Mouse (Mus musculus): ENCODE measurements around the gene Slf2. TPM values are rescaled to one million over a fixed set of nuclear protein-coding genes. Genes with fewer than 3 reads are reported as not detected.
A peak's percentile ranks its signal among the peaks of the same experiment; 100 is the strongest.

Gene Slf2
- polyA plus RNA-seq, 1 experiment from 2014 or later: 11.9 TPM

DNA sequence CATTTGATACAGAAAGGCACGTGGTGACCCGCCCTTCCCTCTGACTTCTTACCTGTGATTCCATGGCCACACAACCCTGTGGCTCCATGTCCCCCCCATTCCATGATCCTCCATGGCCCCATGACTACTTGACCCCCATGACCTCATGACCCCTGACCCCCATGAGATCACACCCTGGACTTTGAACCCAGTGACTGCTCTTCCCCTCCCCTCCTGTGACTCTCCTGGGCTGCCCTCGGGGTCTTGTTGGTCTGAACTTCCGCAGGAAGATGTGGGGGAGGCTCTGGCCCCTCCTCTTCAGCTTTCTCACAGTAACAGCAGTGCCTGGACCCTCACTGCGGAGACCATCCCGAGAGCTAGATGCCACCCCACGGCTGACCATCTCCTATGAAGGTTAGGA, 61.3 kb downstream of the Slf2 start:
- WGBS (ENCODE audit: insufficient replicate concordance): 26% methylated on average over 7 of the region's 7 CpGs
- ATAC-seq (ENCODE audit: low read depth): no peak
- H3K4me2 ChIP-seq (ENCODE audit: low read depth, low read length): no peak overlapping the region
- no peak overlapping the region for H3K4me3 ChIP-seq (ENCODE audit: low read depth, low read length)
- peaks cover 6% of the 10 kb centered on the region for H3K4me1 ChIP-seq (ENCODE audit: control insufficient read depth, low read depth, low read length)
- H3K9me3 ChIP-seq (replicated peaks; ENCODE audit: control insufficient read depth, low read length): no peaks in the 10 kb centered on the region
- peaks cover 35% of the 10 kb centered on the region for H3K27me3 ChIP-seq (ENCODE audit: control insufficient read depth, insufficient read depth, low read depth, low read length)
- no peak overlapping the region for H3K27ac ChIP-seq (ENCODE audit: low read length)
- no peaks in the 10 kb centered on the region for H3K36me3 ChIP-seq (ENCODE audit: control insufficient read depth, insufficient read depth)
- H3K9ac ChIP-seq (ENCODE audit: low read depth, low read length): no peak overlapping the region

DNA sequence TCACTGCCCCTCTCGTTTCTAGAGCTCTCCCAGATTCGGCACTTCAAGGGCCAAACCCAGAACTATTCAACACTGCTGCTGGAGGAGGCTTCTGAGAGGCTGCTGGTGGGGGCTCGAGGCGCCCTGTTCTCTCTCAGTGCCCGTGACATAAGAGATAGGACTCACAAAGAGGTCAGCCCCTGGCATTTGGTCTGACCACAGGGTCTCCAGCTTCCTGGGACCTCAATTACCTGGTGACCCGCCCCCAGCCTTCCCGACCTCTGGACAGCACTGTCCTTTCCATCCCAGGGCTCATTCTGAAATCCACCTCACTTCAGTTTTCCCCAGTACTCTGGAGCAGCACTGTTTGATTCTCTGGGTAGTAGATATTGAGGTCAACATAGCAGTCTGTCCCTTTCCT, 61.8 kb downstream of the Slf2 start:
- 46% methylated on average over 7 of the region's 7 CpGs for WGBS (ENCODE audit: insufficient replicate concordance)
- no peak for ATAC-seq (ENCODE audit: low read depth)
- Histone ChIP-seq H3K9me3 (replicated peaks; ENCODE audit: control insufficient read depth, low read length) (no peaks in the 10 kb centered on the region), H3K27ac (ENCODE audit: low read length) (no peak overlapping the region), H3K4me3 (ENCODE audit: low read depth, low read length) (no peak overlapping the region), H3K27me3 (ENCODE audit: control insufficient read depth, insufficient read depth, low read depth, low read length) (peaks cover 30% of the 10 kb centered on the region), H3K4me2 (ENCODE audit: low read depth, low read length) (no peak overlapping the region), H3K36me3 (ENCODE audit: control insufficient read depth, insufficient read depth) (no peaks in the 10 kb centered on the region), H3K4me1 (ENCODE audit: control insufficient read depth, low read depth, low read length) (peaks cover 6% of the 10 kb centered on the region), H3K9ac (ENCODE audit: low read depth, low read length) (no peak overlapping the region)

DNA sequence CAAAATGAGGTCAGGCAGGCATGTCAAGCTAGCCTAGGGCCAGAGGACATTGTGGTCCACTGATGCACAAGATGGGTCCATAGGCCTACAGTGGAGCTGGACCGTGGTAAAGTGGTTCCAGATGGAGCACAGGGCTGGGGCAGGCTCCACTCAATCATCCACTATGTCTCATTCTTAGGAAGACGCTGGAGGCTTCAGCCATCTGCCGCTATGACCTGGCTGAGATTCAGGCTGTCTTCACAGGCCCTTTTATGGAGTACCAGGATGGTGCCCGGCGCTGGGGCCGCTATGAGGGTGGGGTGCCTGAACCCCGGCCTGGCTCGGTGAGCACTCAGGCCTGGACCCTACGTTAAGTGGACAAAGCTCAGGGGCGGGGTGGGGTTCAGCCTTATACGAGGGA, 66.8 kb downstream of the Slf2 start:
- WGBS (ENCODE audit: insufficient replicate concordance): 73% methylated on average over 11 of the region's 11 CpGs

DNA sequence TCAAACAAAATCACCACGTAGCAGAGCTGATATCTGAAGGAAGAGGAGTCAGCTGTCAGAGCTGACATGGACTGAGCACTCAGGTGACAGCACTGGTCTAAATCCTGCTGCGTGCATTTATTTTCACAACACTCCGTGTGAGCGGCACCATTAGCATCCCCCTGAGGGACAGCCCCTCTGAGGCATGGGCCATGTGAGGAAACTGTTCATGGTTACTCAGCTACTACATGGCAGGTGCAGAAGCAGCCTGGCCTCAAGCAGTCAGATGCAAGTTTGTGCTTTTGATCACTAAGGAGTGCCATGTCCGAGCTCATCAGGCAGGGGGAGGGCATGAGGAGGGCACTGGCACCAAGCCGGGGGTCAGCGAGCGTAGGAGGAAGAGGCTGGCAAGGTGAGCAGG, 68.7 kb downstream of the Slf2 start:
- WGBS (ENCODE audit: insufficient replicate concordance): 71% methylated on average over 8 of the region's 8 CpGs
- H3K9me3 ChIP-seq (replicated peaks; ENCODE audit: control insufficient read depth, low read length): no peaks in the 10 kb centered on the region
- no peaks in the 10 kb centered on the region; the same call in 1 of the 2 replicates for H3K4me1 ChIP-seq (ENCODE audit: control insufficient read depth, low read depth, low read length)
- ATAC-seq (ENCODE audit: low read depth): no peak
- no peak overlapping the region for H3K4me3 ChIP-seq (ENCODE audit: low read depth, low read length)
- no peaks in the 10 kb centered on the region for H3K27me3 ChIP-seq (ENCODE audit: control insufficient read depth, insufficient read depth, low read depth, low read length)
- no peak overlapping the region for H3K27ac ChIP-seq (ENCODE audit: low read length)
- no peak overlapping the region for H3K4me2 ChIP-seq (ENCODE audit: low read depth, low read length)
- H3K9ac ChIP-seq (ENCODE audit: low read depth, low read length): no peak overlapping the region
- peaks cover 4% of the 10 kb centered on the region; the same call in 1 of the 2 replicates for H3K36me3 ChIP-seq (ENCODE audit: control insufficient read depth, insufficient read depth)

More for the DNA sequence above, 66.8 kb downstream of the Slf2 start:
- Histone ChIP-seq H3K27me3 (ENCODE audit: control insufficient read depth, insufficient read depth, low read depth, low read length) (no peaks in the 10 kb centered on the region), H3K9ac (ENCODE audit: low read depth, low read length) (no peak overlapping the region), H3K27ac (ENCODE audit: low read length) (no peak overlapping the region), H3K4me3 (ENCODE audit: low read depth, low read length) (no peak overlapping the region), H3K4me2 (ENCODE audit: low read depth, low read length) (no peak overlapping the region), H3K9me3 (replicated peaks; ENCODE audit: control insufficient read depth, low read length) (no peaks in the 10 kb centered on the region), H3K36me3 (ENCODE audit: control insufficient read depth, insufficient read depth) (peaks cover under 1% of the 10 kb centered on the region; the same call in 1 of the 2 replicates), H3K4me1 (ENCODE audit: control insufficient read depth, low read depth, low read length) (peaks cover under 1% of the 10 kb centered on the region)
- no peak for ATAC-seq (ENCODE audit: low read depth)

DNA sequence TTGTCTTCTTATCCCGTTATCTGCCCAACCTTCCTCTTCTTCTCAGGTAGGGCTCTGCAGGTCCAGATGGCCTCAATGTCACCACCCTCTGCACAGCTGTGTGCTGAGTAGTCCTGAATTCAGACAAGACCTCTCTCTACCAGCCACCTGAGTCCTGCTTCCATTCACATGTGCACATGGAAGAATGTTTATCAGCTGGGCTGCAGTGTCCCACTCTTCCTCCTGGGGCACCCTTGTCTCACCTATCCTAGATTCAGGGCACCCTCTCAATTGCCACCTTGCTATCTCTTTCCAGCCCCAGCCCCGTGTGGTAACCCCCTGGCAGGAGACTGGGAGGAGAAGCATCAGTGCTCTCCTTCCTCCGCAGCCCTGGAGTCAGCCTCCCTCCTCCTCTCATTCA, 71.3 kb downstream of the Slf2 start:
- H3K4me2 ChIP-seq (ENCODE audit: low read depth, low read length): no peak overlapping the region
- H3K4me3 ChIP-seq (ENCODE audit: low read depth, low read length): no peak overlapping the region
- no peaks in the 10 kb centered on the region for H3K9me3 ChIP-seq (replicated peaks; ENCODE audit: control insufficient read depth, low read length)
- peaks cover 11% of the 10 kb centered on the region for H3K4me1 ChIP-seq (ENCODE audit: control insufficient read depth, low read depth, low read length)
- 50% methylated on average over 3 of the region's 3 CpGs for WGBS (ENCODE audit: insufficient replicate concordance)
- H3K27me3 ChIP-seq (ENCODE audit: control insufficient read depth, insufficient read depth, low read depth, low read length): no peaks in the 10 kb centered on the region
- no peak for ATAC-seq (ENCODE audit: low read depth)
- H3K36me3 ChIP-seq (ENCODE audit: control insufficient read depth, insufficient read depth): peaks cover 4% of the 10 kb centered on the region; the same call in 1 of the 2 replicates
- no peak overlapping the region for H3K9ac ChIP-seq (ENCODE audit: low read depth, low read length)
- no peak overlapping the region for H3K27ac ChIP-seq (ENCODE audit: low read length)

DNA sequence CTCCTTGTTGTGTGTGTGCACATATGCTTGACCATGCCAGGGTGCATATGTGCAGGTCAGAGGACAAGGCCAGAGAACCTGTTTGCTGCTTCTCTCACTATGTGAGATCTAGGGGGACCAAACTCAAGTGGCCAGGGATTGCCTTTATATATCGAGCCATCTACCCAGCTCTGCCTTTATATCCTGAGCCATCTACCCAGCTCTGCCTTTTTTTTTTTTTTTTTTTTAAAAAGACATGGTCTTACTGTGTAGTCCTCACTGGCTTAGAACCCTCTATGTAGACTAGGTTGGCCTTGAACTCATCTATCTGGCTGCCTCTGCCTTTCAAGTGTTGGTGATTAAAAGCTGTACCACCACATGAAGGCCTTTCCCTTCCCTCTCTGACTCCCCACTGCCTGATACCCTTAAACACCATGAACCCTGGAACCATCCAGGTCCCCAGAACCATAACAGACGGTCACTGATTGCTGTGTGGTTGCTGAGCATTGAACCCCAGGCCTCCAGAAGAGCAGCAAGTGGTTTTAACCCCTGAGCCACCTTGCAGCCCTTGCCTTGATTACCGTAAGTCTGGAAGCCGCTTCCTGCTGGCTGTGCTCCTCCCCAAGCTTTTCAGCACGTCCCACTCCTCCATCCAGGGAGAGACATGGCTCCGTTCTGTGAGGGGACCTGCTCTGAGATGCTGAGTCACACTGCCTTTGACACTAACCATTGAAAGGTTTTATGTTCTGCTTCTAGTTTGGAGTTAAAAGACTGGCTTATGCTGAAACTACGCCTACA, 73.0 kb downstream of the Slf2 start:
- Histone ChIP-seq H3K4me1 (ENCODE audit: control insufficient read depth, low read depth, low read length) (peaks cover 15% of the 10 kb centered on the region), H3K27ac (ENCODE audit: low read length) (no peak overlapping the region), H3K27me3 (ENCODE audit: control insufficient read depth, insufficient read depth, low read depth, low read length) (no peaks in the 10 kb centered on the region), H3K9me3 (replicated peaks; ENCODE audit: control insufficient read depth, low read length) (no peaks in the 10 kb centered on the region), H3K4me3 (ENCODE audit: low read depth, low read length) (no peak overlapping the region), H3K9ac (ENCODE audit: low read depth, low read length) (no peak overlapping the region), H3K4me2 (ENCODE audit: low read depth, low read length) (no peak overlapping the region), H3K36me3 (ENCODE audit: control insufficient read depth, insufficient read depth) (peaks cover 4% of the 10 kb centered on the region; the same call in 1 of the 2 replicates)
- ATAC-seq (ENCODE audit: low read depth): no peak
- WGBS (ENCODE audit: insufficient replicate concordance): 79% methylated on average over 7 of the region's 7 CpGs

DNA sequence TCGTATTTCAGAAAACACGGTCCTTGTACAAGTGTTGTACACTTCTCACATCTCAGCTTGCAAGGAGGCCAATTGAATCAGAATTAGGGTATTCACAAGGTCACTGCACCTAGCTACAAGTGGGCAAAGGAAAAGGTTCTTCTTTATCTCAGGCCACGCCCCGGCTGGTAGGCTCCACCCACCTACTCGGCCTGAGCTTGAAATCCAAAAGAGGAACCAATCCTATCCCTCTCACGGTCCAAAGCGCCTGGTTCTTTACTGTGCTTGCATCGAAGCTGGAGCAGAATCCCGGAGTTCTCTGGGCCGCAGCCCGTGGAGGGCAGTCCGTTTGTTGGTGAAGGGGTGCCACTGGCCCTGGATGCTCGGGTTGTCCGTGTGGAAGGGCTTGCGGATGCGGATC, 74.5 kb downstream of the Slf2 start, which contains the start of gene Twnk:
Gene Twnk, plus strand, starts transcription at position 220 of the 400 bp plus-strand sequence.
- peaks cover 9% of the 10 kb centered on the region for H3K36me3 ChIP-seq (ENCODE audit: control insufficient read depth, insufficient read depth)
- peak within 1 kb of the TSS; percentile 99 for H3K4me3 ChIP-seq (ENCODE audit: low read depth, low read length)
- ATAC-seq (ENCODE audit: low read depth): 0 out of 2 replicates have a peak, but pooled peaks have one; percentile 26
- peaks cover 17% of the 10 kb centered on the region for H3K4me1 ChIP-seq (ENCODE audit: control insufficient read depth, low read depth, low read length)
- peak within 1 kb of the TSS; percentile 95 for H3K4me2 ChIP-seq (ENCODE audit: low read depth, low read length)
- H3K27ac ChIP-seq (ENCODE audit: low read length): peak within 1 kb of the TSS; percentile 85
- H3K27me3 ChIP-seq (ENCODE audit: control insufficient read depth, insufficient read depth, low read depth, low read length): no peaks in the 10 kb centered on the region
- H3K9me3 ChIP-seq (replicated peaks; ENCODE audit: control insufficient read depth, low read length): no peaks in the 10 kb centered on the region
- WGBS (ENCODE audit: insufficient replicate concordance): 8% methylated on average over 16 of the region's 16 CpGs
- peak within 1 kb of the TSS; percentile 91 for H3K9ac ChIP-seq (ENCODE audit: low read depth, low read length)

DNA sequence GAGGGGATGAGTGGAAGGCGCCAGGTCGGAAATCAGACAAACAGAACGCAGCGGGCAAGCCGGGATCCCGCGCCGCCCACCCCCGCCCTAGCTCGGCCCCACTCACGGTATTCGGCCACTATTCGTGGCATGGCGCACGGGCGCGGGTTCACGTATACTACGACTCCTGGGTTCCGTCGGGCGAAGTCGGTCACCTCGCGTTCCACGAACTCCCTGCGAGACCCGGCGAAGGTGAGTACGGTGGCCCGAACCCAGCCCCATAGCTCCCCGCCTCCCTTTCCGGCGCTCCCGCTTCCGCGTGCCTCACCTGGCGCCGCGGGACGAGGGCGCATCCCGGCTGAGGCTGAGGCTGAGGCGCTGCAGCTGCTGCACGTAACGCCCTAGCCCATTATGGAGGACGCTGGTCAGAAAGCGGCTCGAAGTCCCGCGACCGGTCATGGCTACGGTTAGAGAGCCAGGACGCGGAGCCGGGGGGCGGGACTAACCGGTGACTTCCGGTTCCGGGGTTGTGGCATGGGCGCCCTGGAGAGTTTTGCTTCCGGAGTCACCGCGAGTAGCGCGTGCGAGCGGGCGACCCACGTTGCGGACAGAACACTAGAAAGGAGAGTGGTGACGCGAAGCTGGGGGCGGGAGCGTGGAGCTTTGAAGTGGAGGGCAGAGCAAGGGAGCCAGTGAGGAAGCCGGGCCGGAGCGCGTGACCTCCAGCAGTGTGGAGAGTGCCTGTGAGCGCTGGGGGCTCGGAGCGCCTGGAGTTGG, 75.2 kb downstream of the Slf2 start, which contains the start of gene Mrpl43:
Gene Mrpl43, minus strand, starts transcription at position 486 of the 756 bp plus-strand sequence.
- Histone ChIP-seq H3K36me3 (ENCODE audit: control insufficient read depth, insufficient read depth) (peaks cover 14% of the 10 kb centered on the region), H3K4me1 (ENCODE audit: control insufficient read depth, low read depth, low read length) (peaks cover 17% of the 10 kb centered on the region), H3K4me3 (ENCODE audit: low read depth, low read length) (peak within 1 kb of the TSS; percentile 99), H3K9ac (ENCODE audit: low read depth, low read length) (peak within 1 kb of the TSS; percentile 91), H3K27ac (ENCODE audit: low read length) (peak within 1 kb of the TSS; percentile 85), H3K27me3 (ENCODE audit: control insufficient read depth, insufficient read depth, low read depth, low read length) (no peaks in the 10 kb centered on the region), H3K4me2 (ENCODE audit: low read depth, low read length) (peak within 1 kb of the TSS; percentile 95), H3K9me3 (replicated peaks; ENCODE audit: control insufficient read depth, low read length) (no peaks in the 10 kb centered on the region)
- WGBS (ENCODE audit: insufficient replicate concordance): under 1% methylated on average over 82 of the region's 82 CpGs
- peak; percentile 87 for ATAC-seq (ENCODE audit: low read depth)
